Mouse (Mus musculus) myocyte (in vitro differentiated cells): ENCODE measurements around the gene Slc9a5.

Experiments
- E2F4 ChIP-seq: IDR thresholded peaks from one replicate; pipeline ENCODE4 v1.6.1; 2011; ENCODE audit warnings: mild to moderate bottlenecking, control low read depth, moderate library complexity; ENCODE audit not compliant: insufficient read depth
- MAX ChIP-seq: IDR thresholded peaks from one replicate; pipeline ENCODE4 v1.6.1; 2011; ENCODE audit warnings: low read depth, mild to moderate bottlenecking, control low read depth
- MYOD1 ChIP-seq, 3 experiments: IDR thresholded peaks; one replicate each; pipeline ENCODE4 v1.6.1; 2011; ENCODE audit warnings: control low read depth in 2 of 3, low read depth in 2 of 3, mild to moderate bottlenecking in 2 of 3, moderate library complexity in 1 of 3; ENCODE audit not compliant: insufficient read length in 2 of 3, control insufficient read depth in 1 of 3
- MYOG ChIP-seq, 3 experiments: IDR thresholded peaks; one replicate each; pipeline ENCODE4 v1.6.1; 2011; ENCODE audit warnings: control low read depth in 2 of 3, low read depth in 2 of 3, mild to moderate bottlenecking in 2 of 3; ENCODE audit not compliant: insufficient read length in 2 of 3, control insufficient read depth in 1 of 3, insufficient read depth in 1 of 3
- POLR2A ChIP-seq: IDR thresholded peaks from one replicate; pipeline ENCODE4 v1.6.1; 2011; ENCODE audit warnings: low read depth, mild to moderate bottlenecking, control low read depth, moderate library complexity; ENCODE audit not compliant: insufficient read length
- TCF12 ChIP-seq: IDR thresholded peaks from one replicate; pipeline ENCODE4 v1.6.1; 2011; ENCODE audit warnings: mild to moderate bottlenecking, control low read depth; ENCODE audit not compliant: poor library complexity, insufficient read depth, severe bottlenecking
- USF1 ChIP-seq: IDR thresholded peaks from one replicate; pipeline ENCODE4 v1.6.1; 2011; ENCODE audit warnings: low read depth, mild to moderate bottlenecking, control low read depth, moderate library complexity

- no peak for TF ChIP-seq POLR2A
- TF ChIP-seq MYOG (IDR thresholded peaks at IDR 0.05; ENCODE audit: control insufficient read depth in 1 of 3, insufficient read depth in 1 of 3, insufficient read length in 2 of 3, low read depth in 2 of 3): no peak
- TF ChIP-seq TCF12: no peak
- no peak for TF ChIP-seq E2F4
- no peak for TF ChIP-seq USF1
- no peak for TF ChIP-seq MAX
- no peak for TF ChIP-seq MYOD1 (IDR thresholded peaks at IDR 0.05; ENCODE audit: control insufficient read depth in 1 of 3, insufficient read length in 2 of 3, low read depth in 2 of 3)
These were observed 59.7 kb downstream of the Slc9a5 start for GRCm38 (mm10) chr8:105408331-105408730.
